Mouse (Mus musculus): Measurements from ENCODE around the gene Abcc2.

DNA sequence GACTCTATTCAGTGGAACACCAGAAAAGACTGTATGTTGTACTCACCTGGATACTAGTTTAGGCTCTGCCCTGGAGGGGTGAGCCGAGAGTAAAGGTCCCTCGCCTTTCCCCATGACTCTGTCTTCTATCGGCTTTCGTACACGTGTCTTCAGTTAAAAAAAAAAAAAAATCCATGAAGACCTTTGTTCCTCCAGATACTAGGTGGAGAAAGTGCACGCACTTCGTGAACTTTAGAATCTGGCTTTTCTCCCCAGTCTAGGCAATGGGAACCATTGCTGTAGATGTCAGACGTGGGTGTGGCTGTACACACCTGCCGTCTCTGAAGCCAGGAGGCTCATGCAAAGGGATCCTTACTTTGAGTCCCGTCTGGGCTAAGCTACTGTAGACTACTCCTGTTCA is 31.3 kb downstream of the Abcc2 start:
- TF ChIP-seq CTCF (IDR thresholded peaks at IDR 0.05; ENCODE audit: low read depth, low read length) (no peak), POLR2A (IDR thresholded peaks at IDR 0.05; ENCODE audit: extremely low read depth, insufficient read depth, low read length) (no peak)

Data from liver, adult 2 months (tissue).